Mouse (Mus musculus) midbrain, embryonic 16.5 days (tissue): ENCODE measurements around the gene Stpg1. TPM values are rescaled to one million over a fixed set of nuclear protein-coding genes. Genes with fewer than 3 reads are reported as not detected.

ENCODE experiments used
- ATAC-seq: fragments of 200-750 bp; cut with Nextera tagmentation; 2 replicates; pipeline ENCODE4 v1.8.0; 2017; ENCODE audit warnings: moderate TSS enrichment
- H3K27ac ChIP-seq: fragments of 300-500 bp; sonication (generic); 2 replicates; pipeline ENCODE4 v1.5.1; 2014; ENCODE audit warnings: mild to moderate bottlenecking, low read length, mixed read lengths
- H3K27me3 ChIP-seq: fragments of 300-500 bp; sonication (generic); 2 replicates; pipeline ENCODE4 v1.6.1; 2014; ENCODE audit warnings: low read depth, low read length, mixed read lengths; ENCODE audit not compliant: control insufficient read depth, insufficient read depth
- H3K36me3 ChIP-seq: fragments of 300-500 bp; sonication (generic); 2 replicates; pipeline ENCODE4 v1.6.1; 2014; ENCODE audit warnings: mild to moderate bottlenecking, low read length, moderate library complexity, mixed read lengths; ENCODE audit not compliant: control insufficient read depth, insufficient read depth
- H3K4me1 ChIP-seq: fragments of 300-500 bp; sonication (generic); 2 replicates; pipeline ENCODE4 v1.6.1; 2014; ENCODE audit warnings: mild to moderate bottlenecking, low read length, mixed read lengths; ENCODE audit not compliant: control insufficient read depth, insufficient read depth
- H3K4me2 ChIP-seq: fragments of 300-500 bp; sonication (generic); 2 replicates; pipeline ENCODE4 v1.6.1; 2014; ENCODE audit warnings: mild to moderate bottlenecking, low read length, mixed read lengths
- H3K4me3 ChIP-seq: fragments of 300-500 bp; sonication (generic); 2 replicates; pipeline ENCODE4 v1.5.1; 2014; ENCODE audit warnings: low read depth, mild to moderate bottlenecking, low read length, moderate library complexity, mixed read lengths
- H3K9ac ChIP-seq: fragments of 300-500 bp; sonication (generic); 2 replicates; pipeline ENCODE4 v1.6.1; 2014; ENCODE audit warnings: low read depth, low read length, mixed read lengths
- H3K9me3 ChIP-seq: fragments of 300-500 bp; sonication (generic); replicated peaks from 2 replicates; pipeline ENCODE4 v1.6.1; 2014; ENCODE audit warnings: mild to moderate bottlenecking, low read length, mixed read lengths; ENCODE audit not compliant: control insufficient read depth, poor library complexity, severe bottlenecking
- WGBS: fragments of 180-500 bp; shearing (Covaris S2); extraction: QIAGEN DNeasy Blood & Tissue Kit; methylation state at CpG from one replicate; pipeline ENCODE4 v1.1.7; 2014; 5-methylcytosine and 5-hydroxymethylcytosine counted together
- polyA plus RNA-seq: library from polyadenylated mRNA; unstranded; fragments of >200 nt; fragmentation: Nextera tagmentation; extraction: Ambion mirVana; gene quantifications from 2 replicates; pipeline ENCODE4 v1.2.1, GENCODE M21; 2015

Gene Stpg1
- polyA plus RNA-seq, 1 experiment from 2014 or later, result 1.1 TPM

DNA sequence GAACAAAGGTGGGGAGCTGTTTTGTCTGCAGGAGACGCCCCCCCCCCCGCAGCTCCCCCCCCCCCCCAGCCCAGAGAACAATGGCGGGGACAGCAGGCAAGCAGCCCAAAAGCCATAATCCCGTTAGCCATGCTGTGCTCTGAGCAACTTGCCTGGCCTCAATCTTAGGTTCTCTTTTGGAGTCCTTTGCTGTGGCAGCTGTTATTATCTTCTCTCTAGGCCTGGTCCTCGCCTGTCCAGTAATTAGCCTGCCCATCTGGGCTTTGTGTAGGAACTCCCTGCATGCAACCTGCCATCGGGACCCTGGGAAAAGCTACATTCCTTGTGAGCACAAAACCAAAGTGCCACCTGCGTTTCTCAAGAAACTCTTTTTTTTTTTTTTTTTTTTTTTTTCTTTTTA is 29.3 kb downstream of the Stpg1 start:
- WGBS, result 4% methylated on average over 4 of the region's 7 CpGs
- Histone ChIP-seq H3K27ac (no peak overlapping the region), H3K9me3 (no peaks in the 10 kb centered on the region), H3K4me1 (peaks cover 5% of the 10 kb centered on the region; the same call in 1 of the 2 replicates), H3K36me3 (no peaks in the 10 kb centered on the region), H3K9ac (no peak overlapping the region), H3K4me2 (no peak overlapping the region), H3K4me3 (no peak overlapping the region), H3K27me3 (no peaks in the 10 kb centered on the region)
- peak; percentile 32; the same call in 1 of the 2 replicates for ATAC-seq

DNA sequence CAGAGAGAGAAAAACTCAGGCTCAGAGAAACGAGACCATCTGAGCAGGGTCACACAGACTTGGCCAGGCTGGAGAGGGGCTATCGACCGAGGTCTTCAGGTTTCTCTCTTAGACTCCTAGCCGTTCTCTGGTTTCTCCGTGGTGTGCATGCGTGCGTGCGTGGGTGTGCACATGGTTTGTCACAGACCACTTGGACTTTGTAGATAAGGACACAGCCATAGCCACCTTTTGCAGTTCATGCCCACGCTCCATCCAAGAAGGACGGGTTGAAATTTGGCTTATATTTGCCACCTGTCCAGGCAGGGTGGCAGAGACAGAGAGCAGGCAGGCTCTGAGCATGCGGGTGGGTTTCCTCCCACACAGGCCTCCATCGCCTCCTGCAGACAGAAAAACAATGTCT is 30.5 kb downstream of the Stpg1 start:
- H3K27me3 ChIP-seq, result no peaks in the 10 kb centered on the region
- H3K9ac ChIP-seq, result no peak overlapping the region
- ATAC-seq, result no peak
- H3K27ac ChIP-seq, result no peak overlapping the region
- H3K4me3 ChIP-seq, result no peak overlapping the region
- peaks cover 5% of the 10 kb centered on the region; the same call in 1 of the 2 replicates for H3K4me1 ChIP-seq
- WGBS, result 53% methylated on average over 12 of the region's 12 CpGs
- no peaks in the 10 kb centered on the region for H3K36me3 ChIP-seq
- H3K4me2 ChIP-seq, result no peak overlapping the region
- no peaks in the 10 kb centered on the region for H3K9me3 ChIP-seq

DNA sequence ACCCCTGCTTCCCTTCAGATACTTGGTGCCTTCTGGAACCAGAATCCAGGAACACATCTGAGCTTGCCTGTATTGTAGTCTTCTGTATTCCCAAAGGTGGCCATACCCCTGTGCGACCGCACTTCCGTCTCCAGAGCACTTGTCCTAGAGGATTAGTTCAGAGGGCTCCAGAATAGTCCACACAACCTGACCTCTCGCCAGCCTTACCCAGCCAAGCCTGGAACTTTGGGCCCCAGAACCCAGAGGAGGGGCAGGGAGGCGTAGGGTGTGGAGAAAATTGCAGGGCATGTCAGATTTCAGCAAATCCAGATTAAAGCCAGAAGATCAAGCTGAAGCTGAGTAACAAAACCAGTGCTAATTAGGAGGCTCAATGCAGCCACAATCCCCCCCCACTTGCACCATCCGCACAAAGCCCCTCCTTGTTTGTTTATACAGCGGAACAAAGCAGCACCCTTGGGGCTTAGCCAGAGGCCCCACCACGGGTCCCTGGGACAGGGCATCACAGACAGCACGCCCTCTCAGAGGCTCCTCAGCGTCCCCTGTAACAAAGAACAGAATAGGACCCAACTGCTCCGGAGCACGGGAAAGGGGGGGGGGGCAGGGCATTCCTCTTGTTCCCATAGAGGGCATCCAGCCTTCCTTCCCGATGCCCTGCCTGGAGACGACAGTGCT is 31.6 kb downstream of the Stpg1 start:
- Histone ChIP-seq H3K27me3 (no peaks in the 10 kb centered on the region), H3K27ac (no peak overlapping the region), H3K9ac (no peak overlapping the region), H3K4me1 (peaks cover 5% of the 10 kb centered on the region; the same call in 1 of the 2 replicates), H3K9me3 (no peaks in the 10 kb centered on the region), H3K4me2 (no peak overlapping the region), H3K36me3 (no peaks in the 10 kb centered on the region), H3K4me3 (no peak overlapping the region)
- 7% methylated on average over 14 of the region's 14 CpGs for WGBS
- ATAC-seq, result peak; percentile 70; the same call in 1 of the 2 replicates

DNA sequence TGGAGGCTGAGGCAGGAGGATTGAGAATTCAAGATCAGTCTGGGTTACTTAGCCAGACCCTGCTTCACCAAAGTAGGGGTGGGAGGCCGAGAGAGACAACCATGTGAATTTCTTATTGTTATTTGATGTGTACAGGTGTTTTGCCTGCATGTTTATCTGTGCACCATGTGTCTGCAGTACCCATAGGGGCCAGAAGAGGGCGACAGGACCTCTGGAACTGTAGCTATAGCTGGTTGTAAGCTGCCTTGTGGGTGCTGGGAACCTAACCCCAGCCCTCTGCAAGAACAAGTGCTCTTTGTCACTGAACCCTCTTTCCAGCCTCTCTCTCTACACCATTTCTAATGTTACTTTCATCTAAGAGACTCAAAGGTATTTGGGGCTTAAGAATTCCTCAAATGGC is 35.7 kb downstream of the Stpg1 start:
- peaks cover 2% of the 10 kb centered on the region; the same call in 1 of the 2 replicates for H3K4me1 ChIP-seq
- H3K27me3 ChIP-seq, result no peaks in the 10 kb centered on the region
- ATAC-seq, result no peak
- H3K4me2 ChIP-seq, result no peak overlapping the region
- H3K9me3 ChIP-seq, result no peaks in the 10 kb centered on the region
- WGBS, result 58% methylated on average over 2 of the region's 2 CpGs
- no peaks in the 10 kb centered on the region for H3K36me3 ChIP-seq
- H3K27ac ChIP-seq, result no peak overlapping the region
- no peak overlapping the region for H3K4me3 ChIP-seq
- H3K9ac ChIP-seq, result no peak overlapping the region

DNA sequence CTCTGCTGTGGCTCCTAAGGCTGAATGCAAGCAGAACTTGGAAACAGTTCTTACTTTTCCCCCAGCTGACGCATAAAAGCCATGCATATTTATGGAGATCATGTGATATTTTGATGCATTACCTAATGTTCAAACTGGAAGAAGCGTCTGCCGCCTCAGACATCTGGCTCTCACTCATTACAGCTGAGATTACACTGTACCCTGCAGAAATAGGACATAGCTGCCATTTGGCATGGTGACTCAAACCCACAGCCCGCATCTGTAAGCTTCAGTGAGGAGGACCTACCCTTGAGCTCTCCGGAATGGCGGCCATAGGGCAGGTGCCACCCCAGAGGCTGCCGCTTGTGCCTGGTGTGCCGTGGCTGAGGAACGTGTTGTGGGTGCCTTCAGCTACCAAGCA is 36.6 kb downstream of the Stpg1 start:
- Histone ChIP-seq H3K4me2 (no peak overlapping the region), H3K4me1 (no peaks in the 10 kb centered on the region), H3K36me3 (no peaks in the 10 kb centered on the region), H3K27ac (no peak overlapping the region), H3K9ac (no peak overlapping the region), H3K27me3 (no peaks in the 10 kb centered on the region), H3K9me3 (no peaks in the 10 kb centered on the region), H3K4me3 (no peak overlapping the region)
- no peak for ATAC-seq
- WGBS, result 89% methylated on average over 9 of the region's 9 CpGs

DNA sequence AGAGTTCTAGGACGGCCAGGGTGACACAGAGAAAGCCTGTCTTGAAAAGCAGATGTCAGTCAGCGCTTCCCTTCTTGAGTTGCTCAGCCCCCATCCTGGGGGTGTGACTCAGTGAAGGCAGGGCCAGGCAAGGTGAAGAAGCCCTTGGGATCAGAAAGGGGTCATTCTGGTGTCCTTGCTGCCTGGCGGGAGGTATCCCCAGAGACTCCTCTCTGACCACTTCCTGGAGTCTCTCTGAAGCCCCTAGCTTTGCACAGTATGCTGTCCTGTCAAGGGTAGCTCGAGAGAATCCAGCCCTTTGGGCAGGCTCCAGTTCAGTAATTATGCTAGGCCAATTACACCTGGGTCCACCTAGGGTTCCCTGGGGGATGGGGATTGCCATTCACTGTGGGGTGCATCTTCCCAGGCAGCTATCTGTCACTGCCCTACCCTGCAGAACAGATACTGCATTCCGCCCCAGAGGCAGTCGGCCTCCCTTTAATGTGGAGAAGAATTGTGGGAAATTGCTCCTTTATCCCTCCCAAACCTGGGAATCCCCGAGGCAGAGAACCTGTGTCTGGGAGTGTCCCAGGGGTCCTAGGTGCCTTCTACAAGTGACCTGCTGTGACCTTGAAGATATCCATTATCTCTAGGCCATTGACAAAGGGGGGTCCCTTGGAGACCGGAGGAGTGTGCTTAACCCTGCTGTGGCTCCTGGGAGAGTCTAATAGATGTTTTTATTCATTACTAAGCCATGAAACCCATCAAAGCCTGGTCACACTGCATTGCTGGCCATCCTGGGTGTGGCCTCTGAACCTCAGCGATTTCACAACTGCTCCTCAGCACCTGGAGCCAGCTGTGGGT is 37.4 kb downstream of the Stpg1 start:
- no peak for ATAC-seq
- Histone ChIP-seq H3K27me3 (no peaks in the 10 kb centered on the region), H3K36me3 (no peaks in the 10 kb centered on the region), H3K4me1 (no peaks in the 10 kb centered on the region), H3K9ac (no peak overlapping the region), H3K4me2 (no peak overlapping the region), H3K4me3 (no peak overlapping the region), H3K27ac (no peak overlapping the region), H3K9me3 (no peaks in the 10 kb centered on the region)
- 53% methylated on average over 9 of the region's 9 CpGs for WGBS

DNA sequence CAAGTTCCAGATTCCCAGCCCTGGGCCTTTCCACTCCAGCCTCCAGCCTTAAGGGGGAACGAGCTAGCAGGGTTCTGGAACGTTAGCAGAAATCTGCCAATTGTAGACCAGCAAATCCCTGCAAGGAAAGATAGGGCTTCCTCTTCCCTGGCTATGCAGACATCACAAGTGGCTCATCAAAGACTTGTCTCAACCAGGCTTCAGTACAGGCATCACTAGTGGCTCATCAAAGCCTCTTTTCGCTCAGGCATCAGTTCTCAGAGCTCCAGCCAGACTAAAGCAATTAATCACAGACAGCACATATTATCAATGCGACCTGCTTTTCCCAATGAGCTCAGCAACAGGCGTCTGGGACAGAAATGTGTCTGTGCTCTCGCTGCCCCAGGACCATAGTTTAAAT is 38.4 kb downstream of the Stpg1 start:
- Histone ChIP-seq H3K27ac (no peak overlapping the region), H3K4me1 (no peaks in the 10 kb centered on the region), H3K9ac (no peak overlapping the region), H3K4me3 (no peak overlapping the region), H3K4me2 (no peak overlapping the region), H3K9me3 (no peaks in the 10 kb centered on the region), H3K27me3 (no peaks in the 10 kb centered on the region), H3K36me3 (no peaks in the 10 kb centered on the region)
- WGBS, result 79% methylated on average over 6 of the region's 6 CpGs
- ATAC-seq, result no peak

DNA sequence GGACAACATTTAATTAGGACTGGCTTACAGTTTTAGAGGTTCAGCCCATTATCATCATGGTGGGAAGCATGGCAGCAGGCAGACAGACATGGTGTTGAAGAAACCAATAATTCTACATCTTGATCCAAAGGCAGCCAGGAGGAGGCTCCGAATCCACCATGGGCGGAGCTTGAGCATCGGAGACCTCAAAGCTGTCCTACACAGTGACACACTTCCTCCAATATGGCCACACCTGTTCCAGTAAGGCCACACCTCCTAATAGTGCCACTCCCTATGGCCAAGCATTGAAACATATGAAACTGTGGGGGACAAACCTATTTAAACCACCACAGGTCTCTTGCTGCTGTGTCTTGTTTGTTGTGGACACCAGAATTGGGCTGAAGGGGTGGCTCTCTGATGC is 40.4 kb downstream of the Stpg1 start:
- H3K36me3 ChIP-seq, result no peaks in the 10 kb centered on the region
- ATAC-seq, result no peak
- no peak overlapping the region for H3K9ac ChIP-seq
- WGBS, result 94% methylated on average over 3 of the region's 3 CpGs
- H3K4me3 ChIP-seq, result no peak overlapping the region
- H3K4me2 ChIP-seq, result no peak overlapping the region
- H3K27me3 ChIP-seq, result no peaks in the 10 kb centered on the region
- no peaks in the 10 kb centered on the region for H3K9me3 ChIP-seq
- no peak overlapping the region for H3K27ac ChIP-seq
- H3K4me1 ChIP-seq, result no peaks in the 10 kb centered on the region; the same call in 1 of the 2 replicates

DNA sequence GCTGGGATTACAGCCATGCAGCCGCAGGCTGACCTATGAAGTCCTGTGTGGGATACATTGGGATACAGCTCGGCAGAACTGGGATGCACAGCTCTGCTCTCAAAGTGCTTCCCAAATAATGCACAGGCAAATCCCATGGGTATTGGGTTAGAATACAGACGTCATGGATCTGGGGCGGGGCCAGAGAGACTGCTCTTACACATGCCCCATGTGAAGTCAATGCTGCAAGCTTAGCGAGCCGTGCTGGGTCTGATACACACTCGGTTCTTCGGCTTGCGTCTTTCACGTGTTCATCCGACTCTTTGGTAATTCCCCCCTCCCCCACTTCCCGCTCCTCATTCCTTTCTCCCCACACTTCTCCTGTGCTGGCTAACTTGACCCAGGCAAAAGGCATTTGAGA is 44.5 kb downstream of the Stpg1 start:
- WGBS, result 81% methylated on average over 12 of the region's 12 CpGs

More for the DNA sequence above, 44.5 kb downstream of the Stpg1 start:
- Histone ChIP-seq H3K9me3 (no peaks in the 10 kb centered on the region), H3K9ac (no peak overlapping the region), H3K4me2 (no peak overlapping the region), H3K27ac (no peak overlapping the region), H3K4me1 (peaks cover 3% of the 10 kb centered on the region; the same call in 1 of the 2 replicates), H3K4me3 (no peak overlapping the region), H3K36me3 (no peaks in the 10 kb centered on the region), H3K27me3 (no peaks in the 10 kb centered on the region)
- ATAC-seq, result no peak
